Mouse (Mus musculus) frontal cortex, postnatal 10 days (tissue): Measurements from ENCODE around the gene A130010J15Rik.

Source experiments
- DNase-seq, 2 experiments: peaks; one replicate each; pipeline ENCODE4 v3.0.0; 2022; ENCODE audit warnings: low spot score in 2 of 2, mixed read lengths in 1 of 2

Gene A130010J15Rik

DNA sequence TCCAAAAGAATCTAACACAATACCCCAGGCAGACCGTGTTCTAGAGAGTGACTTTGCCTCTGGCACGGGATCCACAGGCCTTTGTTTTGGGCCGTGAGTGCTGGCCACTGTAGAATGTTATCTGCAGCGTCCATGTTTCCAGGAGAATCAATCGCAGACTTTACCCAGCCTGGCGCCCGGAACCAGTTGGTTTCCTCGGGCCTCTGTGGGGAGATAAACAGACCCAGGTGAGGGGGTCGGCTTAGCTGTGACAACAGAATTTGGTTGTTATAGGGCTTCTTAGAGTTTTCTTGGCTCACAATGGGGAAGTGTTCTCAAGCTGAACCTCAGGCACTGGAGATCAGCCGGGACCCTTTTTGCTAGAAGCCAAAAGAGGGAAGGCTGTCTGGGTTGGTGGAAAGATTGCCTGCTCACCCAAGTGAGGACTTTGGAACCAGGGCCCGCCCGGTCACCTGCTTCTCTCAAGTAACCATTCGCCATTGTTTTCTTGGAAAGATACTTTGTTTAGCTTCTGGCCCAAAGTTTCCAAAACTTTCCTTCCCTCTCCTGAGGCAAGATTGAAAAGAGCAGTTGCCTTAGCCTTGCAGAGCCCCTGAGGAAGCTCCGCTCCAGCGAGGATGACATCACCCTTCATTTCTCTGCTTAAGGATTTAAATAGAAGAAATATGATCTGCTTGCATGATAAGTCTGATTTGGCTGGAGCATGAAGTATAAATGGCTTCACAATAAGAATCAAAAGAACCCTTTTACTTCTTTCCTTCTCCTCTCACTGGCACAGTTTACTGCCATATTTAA is 11.3 kb upstream of the A130010J15Rik start:
- no peak for DNase-seq

DNA sequence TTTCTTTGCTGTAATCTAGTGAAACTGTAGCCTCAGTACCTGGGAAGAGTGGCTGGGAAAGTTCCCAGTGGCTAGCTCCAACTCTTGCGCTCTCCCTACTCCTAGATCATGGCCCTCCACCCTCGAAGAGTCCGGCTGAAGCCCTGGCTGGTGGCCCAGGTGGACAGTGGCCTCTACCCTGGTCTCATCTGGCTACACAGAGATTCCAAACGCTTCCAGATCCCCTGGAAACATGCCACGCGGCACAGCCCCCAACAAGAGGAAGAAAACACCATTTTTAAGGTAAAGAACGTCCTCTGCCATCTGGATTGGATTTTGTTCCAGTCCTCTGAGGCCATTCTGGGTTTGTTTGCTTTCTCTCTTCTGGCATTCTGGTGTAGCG is 10.7 kb upstream of the A130010J15Rik start:
- DNase-seq, result no peak

- no peak for DNase-seq
Observed at GRCm38 (mm10) chr1:193159163-193159562, 8.7 kb upstream of the A130010J15Rik start.

GRCm38 (mm10) chr1:193159613-193160012 is 8.2 kb upstream of the A130010J15Rik start:
- DNase-seq, result no peak

GRCm38 (mm10) chr1:193160317-193161032 is 7.4 kb upstream of the A130010J15Rik start:
- no peak for DNase-seq

- no peak for DNase-seq
Observed at GRCm38 (mm10) chr1:193169228-193169627, 1.4 kb downstream of the A130010J15Rik start.

DNA sequence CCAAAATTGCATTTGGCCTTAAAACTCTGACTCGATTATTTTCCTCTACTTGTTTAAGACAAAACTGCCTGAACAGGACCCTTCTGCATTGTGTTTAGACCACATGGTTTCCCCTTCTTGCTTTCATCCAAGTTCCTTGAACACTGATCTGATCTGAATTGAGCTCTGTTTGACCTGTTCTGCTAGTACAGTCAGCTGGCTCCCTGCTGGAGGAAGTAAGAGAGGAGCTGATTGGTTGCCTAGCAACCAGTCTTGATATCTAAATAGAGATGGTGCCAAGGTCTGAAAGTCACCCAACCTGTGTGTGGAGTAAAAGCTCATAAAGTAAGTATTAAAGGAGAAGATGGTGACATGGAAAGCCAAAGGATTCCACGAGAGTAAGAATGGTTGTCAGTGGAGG is 2.0 kb downstream of the A130010J15Rik start:
- DNase-seq, result no peak

GRCm38 (mm10) chr1:193172991-193173809 is 5.4 kb downstream of the A130010J15Rik start:
- peak; percentile 94 to 95 for DNase-seq

DNA sequence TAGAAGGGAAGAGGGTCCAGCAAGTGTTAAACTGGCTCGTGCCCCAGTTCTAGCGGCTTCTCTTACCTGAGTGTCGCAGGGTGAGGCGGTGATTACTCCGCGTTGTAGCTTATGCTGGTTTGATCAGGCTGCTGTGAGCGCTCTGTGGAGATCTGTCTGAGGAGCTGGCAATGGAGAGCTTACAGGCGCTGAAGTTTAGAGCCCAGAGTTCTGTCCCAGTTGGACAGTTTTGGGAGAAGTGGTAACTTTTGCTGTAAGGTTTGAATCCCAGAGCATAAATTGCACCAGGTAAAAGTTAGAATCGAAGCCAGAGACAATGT is 5.9 kb downstream of the A130010J15Rik start:
- DNase-seq, result no peak

DNA sequence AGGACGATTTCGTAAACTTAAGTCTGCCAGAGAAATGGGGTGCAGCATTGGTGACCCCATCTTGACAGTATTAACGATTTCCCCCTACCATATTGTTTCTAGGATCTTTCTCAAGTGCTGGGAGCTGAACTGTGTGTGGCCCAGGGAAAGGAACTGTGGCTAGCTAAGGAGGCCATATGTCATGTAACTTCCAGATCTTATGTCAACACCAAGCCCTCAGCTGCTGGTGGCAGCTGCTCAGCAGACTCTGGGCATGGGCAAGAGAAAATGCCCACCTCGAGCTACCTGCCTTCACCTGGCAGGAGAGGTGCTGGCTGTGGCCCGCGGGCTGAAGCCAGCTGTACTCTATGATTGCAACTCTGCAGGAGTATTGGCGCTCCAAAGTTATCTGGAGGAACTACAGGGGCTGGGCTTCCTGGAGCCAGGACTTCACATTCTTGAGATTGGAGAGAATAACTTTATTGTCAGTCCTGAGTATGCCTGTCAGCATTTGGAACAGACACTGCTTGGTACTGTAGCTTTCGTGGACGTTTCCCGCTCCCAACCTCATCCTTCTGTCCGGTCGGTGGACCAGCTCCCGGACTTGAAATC is 6.4 kb downstream of the A130010J15Rik start:
- no peak for DNase-seq

GRCm38 (mm10) chr1:193181104-193181503 is 13.3 kb downstream of the A130010J15Rik start:
- no peak for DNase-seq

- no peak for DNase-seq
Observed at GRCm38 (mm10) chr1:193188257-193188656, 20.4 kb downstream of the A130010J15Rik start.

DNA sequence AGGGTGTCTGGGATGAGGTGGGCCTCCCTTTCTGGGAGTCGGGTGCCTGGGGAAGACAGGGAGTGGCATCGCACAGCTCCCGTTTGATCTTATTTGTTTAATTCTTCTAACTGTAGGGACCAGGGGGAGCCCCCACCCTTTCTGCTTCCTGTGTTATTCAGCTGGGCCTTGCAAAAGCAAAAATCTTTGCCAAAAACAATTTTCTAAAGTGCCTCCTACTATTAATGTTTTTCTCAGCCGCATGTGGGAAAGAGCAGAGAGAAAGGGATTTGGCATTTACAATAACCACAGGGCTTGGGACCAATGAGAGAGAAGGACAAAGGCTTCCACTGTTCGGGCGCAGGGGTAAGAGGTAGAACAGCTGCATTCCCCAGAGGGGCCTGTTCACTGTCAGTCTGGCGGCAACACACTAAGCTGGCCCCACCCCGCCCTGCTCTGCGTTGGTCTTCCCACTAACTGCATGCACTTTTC is 21.3 kb downstream of the A130010J15Rik start:
- peak in 1 of 2 experiments; percentile 50 for DNase-seq

GRCm38 (mm10) chr1:193189771-193190170 is 21.9 kb downstream of the A130010J15Rik start:
- DNase-seq, result no peak

- no peak for DNase-seq
Observed at GRCm38 (mm10) chr1:193191675-193192283, 23.9 kb downstream of the A130010J15Rik start.

DNA sequence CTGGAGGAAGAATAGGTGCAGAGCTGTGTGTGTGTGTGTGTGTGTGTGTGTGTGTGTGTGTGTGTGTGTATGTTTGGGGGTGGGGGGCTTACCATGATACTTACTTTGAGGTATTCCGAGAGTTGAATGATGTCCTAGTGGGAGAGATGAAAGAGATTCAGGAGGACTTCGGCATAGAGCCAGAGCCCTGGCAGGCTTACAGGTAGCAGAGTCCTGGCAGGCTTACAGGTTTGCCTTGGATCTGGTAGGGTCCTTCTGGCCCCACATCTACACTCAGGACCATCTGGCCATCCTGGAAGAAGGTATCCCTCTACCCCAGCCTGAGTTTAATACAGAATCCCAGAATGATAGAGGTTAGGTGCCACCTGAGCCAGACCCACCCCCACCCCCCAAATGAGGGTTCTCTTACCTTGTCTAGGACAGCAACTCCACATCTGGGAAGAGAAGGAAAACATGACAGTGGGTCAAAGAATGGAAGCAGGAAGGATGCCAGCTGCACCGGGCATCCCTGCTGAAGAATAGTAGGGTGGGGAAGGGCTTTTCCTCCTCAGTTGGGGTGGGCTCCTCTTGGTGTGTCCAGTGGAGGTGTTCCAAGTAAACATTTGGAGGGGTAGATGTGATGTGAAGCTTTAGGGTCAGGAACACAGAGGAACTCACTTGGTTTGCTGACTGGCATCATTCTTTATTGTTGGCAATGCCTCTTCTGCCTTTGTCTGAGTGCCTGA is 26.7 kb downstream of the A130010J15Rik start:
- no peak for DNase-seq

DNA sequence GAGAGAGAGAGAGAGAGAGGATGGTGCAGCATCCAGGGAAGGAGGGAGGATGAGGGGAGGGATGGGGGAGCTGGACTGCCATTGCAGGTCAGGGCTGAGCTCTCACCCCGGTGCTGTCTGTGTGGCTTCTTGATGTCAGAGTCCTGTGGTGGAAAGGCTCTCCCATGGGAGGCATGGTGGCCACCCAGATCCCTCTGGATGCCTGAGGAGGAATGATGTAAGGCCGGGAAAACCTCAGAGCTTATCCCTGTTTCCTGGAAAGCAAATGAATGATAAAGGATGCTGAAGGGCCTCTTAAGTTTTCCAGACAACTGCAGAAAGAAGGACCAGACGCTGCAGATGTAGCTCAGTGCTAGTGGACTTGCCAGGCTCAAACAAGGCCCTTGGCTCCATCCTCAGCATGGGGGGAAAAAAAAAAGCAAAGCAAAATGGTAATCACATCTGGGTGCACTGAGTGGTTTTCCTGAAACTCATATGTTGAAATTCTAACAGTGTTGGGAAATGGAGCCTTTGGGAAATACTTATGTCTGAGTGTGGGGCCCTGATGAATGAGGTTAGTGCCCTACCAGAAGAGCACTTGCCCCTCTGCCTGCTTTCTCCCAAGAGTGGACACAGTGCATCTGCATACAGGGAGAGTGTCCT is 27.4 kb downstream of the A130010J15Rik start:
- no peak for DNase-seq

GRCm38 (mm10) chr1:193197494-193198205 is 29.8 kb downstream of the A130010J15Rik start:
- DNase-seq, result no peak

GRCm38 (mm10) chr1:193198312-193198711 is 30.5 kb downstream of the A130010J15Rik start:
- no peak for DNase-seq
